Mouse (Mus musculus): ENCODE data around the gene Tbc1d1. TPM values are rescaled to one million over a fixed set of nuclear protein-coding genes. Genes with fewer than 3 reads are reported as not detected.

Tbc1d1 gene
- total RNA-seq, 1 experiment: 31.1 TPM

DNA sequence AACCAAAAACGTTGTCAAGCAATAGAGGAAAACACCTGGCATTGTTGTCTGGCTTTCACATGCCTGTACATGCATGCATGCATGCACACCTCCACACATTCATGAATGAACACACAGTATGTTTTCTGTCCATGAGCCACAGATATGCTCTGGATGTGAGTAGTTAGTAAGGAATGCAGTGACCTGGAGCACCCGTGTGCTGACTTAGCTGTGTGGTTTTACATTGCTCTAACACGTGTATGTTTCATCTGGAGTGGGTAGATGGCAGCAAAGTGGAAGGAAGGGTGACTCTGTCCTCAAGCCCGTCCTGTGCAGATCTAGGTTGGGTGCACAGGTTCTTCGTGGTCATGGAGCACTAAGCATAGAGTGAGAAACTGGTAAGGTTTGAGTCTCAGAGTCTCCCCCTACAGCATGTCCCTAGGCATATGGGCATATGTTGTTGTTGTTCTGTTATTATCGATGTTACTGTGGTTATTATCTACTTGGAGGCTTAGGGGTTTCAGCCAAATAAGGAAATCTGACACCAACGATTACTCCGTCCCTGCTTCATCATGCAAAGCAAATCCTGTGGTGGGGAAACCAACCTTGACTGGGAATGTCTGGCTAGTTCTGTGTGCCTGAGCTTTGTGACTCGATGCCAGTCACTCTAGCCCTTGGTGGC lies 86.8 kb downstream of the Tbc1d1 start:
- in situ Hi-C loops (cut with MboI; ENCODE audit: low sequenced_read_pairs in 2 of 2, unreplicated experiment in 2 of 2): no loop called here
- no peak for DNase-seq (ENCODE audit: low read depth, low spot score)
- H3K9me3 ChIP-seq (ENCODE audit: control insufficient read depth, insufficient read depth, low read depth, low read length): no peaks in the 10 kb centered on the region
- no peak overlapping the region for H3K4me3 ChIP-seq (ENCODE audit: insufficient read depth in 1 of 2, low read depth in 1 of 2, low read length in 2 of 2, poor library complexity in 1 of 2, severe bottlenecking in 1 of 2)
- peaks cover 4 to 17% of the 10 kb centered on the region in 2 experiments for H3K4me1 ChIP-seq (ENCODE audit: control insufficient read depth in 2 of 2, insufficient read depth in 2 of 2, low read length in 2 of 2, poor library complexity in 1 of 2)
- no peak for TF ChIP-seq CHD2 (IDR thresholded peaks at IDR 0.05; ENCODE audit: low read depth, low read length)
- TF ChIP-seq ZC3H11A (IDR thresholded peaks at IDR 0.05; ENCODE audit: borderline replicate concordance, low read depth, low read length): no peak
- no peak for TF ChIP-seq HCFC1 (IDR thresholded peaks at IDR 0.05; ENCODE audit: borderline replicate concordance, insufficient read depth, low read length)
- TF ChIP-seq MAFK (IDR thresholded peaks at IDR 0.05; ENCODE audit: insufficient read depth, low read depth, low read length): no peak
- no peak for TF ChIP-seq ZNF384 (IDR thresholded peaks at IDR 0.05; ENCODE audit: low read depth, low read length)
- no peaks in the 10 kb centered on the region for H3K36me3 ChIP-seq (ENCODE audit: control insufficient read depth, insufficient read depth, low read length, poor library complexity, severe bottlenecking)
- no peak overlapping the region for H3K27ac ChIP-seq (ENCODE audit: insufficient read depth, low read depth, low read length, poor library complexity, severe bottlenecking)
- no peak overlapping the region for H3K9ac ChIP-seq (ENCODE audit: insufficient read depth, low read depth, low read length, poor library complexity, severe bottlenecking)

DNA sequence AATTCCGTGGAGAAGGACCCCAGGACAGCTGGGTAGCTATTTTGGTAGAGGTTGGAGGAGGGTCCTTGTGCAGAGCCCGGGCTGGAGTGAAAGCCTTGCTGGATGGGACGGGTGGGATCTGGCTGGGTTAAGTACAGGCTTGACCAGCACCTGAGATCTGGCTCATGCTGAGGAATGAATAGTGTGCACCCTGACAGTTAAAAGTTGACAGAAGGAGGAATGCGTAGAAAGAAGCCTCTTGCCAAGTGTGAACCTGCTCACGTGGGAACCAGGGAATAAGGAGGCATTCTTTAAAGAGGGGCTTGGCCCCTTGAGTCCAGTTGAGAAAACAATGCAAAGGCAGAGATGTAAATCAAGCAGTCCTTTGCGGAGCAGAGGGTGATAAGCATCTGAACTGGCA lies 87.6 kb downstream of the Tbc1d1 start:
- no peaks in the 10 kb centered on the region for H3K36me3 ChIP-seq (ENCODE audit: control insufficient read depth, insufficient read depth, low read length, poor library complexity, severe bottlenecking)
- DNase-seq (ENCODE audit: low read depth, low spot score): no peak
- no peak overlapping the region for H3K27ac ChIP-seq (ENCODE audit: insufficient read depth, low read depth, low read length, poor library complexity, severe bottlenecking)
- in situ Hi-C loops (cut with MboI; ENCODE audit: low sequenced_read_pairs in 2 of 2, unreplicated experiment in 2 of 2): no loop called here
- TF ChIP-seq ZC3H11A (IDR thresholded peaks at IDR 0.05; ENCODE audit: borderline replicate concordance, low read depth, low read length): no peak
- TF ChIP-seq ZNF384 (IDR thresholded peaks at IDR 0.05; ENCODE audit: low read depth, low read length): no peak
- TF ChIP-seq HCFC1 (IDR thresholded peaks at IDR 0.05; ENCODE audit: borderline replicate concordance, insufficient read depth, low read length): no peak
- TF ChIP-seq MAFK (IDR thresholded peaks at IDR 0.05; ENCODE audit: insufficient read depth, low read depth, low read length): no peak
- TF ChIP-seq CHD2 (IDR thresholded peaks at IDR 0.05; ENCODE audit: low read depth, low read length): no peak
- H3K4me1 ChIP-seq (ENCODE audit: control insufficient read depth in 2 of 2, insufficient read depth in 2 of 2, low read length in 2 of 2, poor library complexity in 1 of 2): peaks cover 4 to 17% of the 10 kb centered on the region in 2 experiments; a peak in 3 of 4 replicates
- H3K9me3 ChIP-seq (ENCODE audit: control insufficient read depth, insufficient read depth, low read depth, low read length): no peaks in the 10 kb centered on the region
- H3K9ac ChIP-seq (ENCODE audit: insufficient read depth, low read depth, low read length, poor library complexity, severe bottlenecking): no peak overlapping the region
- no peak overlapping the region for H3K4me3 ChIP-seq (ENCODE audit: insufficient read depth in 1 of 2, low read depth in 1 of 2, low read length in 2 of 2, poor library complexity in 1 of 2, severe bottlenecking in 1 of 2)

DNA sequence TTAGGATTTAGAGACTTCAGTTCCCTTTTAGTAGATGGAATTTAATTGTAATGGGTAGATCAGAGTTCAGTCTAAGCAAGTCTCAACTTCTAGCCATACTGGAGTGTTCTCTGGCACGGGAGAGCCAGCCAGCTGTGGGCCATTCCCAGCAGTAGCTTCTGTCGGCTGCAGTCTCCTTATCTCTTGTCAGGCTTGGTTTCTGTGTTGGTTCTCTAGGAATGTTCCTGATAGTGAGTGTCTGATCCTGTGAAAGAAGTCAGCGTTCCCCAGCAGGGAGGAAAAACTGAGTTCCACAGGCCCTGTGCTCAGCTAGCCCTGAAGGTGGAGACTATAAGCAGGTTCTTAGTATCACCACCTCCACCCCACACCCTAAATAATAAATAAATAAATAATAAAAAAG lies 88.2 kb downstream of the Tbc1d1 start:
- Histone ChIP-seq H3K4me1 (ENCODE audit: control insufficient read depth in 2 of 2, insufficient read depth in 2 of 2, low read length in 2 of 2, poor library complexity in 1 of 2) (peaks cover 4 to 17% of the 10 kb centered on the region in 2 experiments; a peak in 3 of 4 replicates), H3K9me3 (ENCODE audit: control insufficient read depth, insufficient read depth, low read depth, low read length) (no peaks in the 10 kb centered on the region), H3K27ac (ENCODE audit: insufficient read depth, low read depth, low read length, poor library complexity, severe bottlenecking) (no peak overlapping the region), H3K4me3 (ENCODE audit: insufficient read depth in 1 of 2, low read depth in 1 of 2, low read length in 2 of 2, poor library complexity in 1 of 2, severe bottlenecking in 1 of 2) (no peak overlapping the region), H3K36me3 (ENCODE audit: control insufficient read depth, insufficient read depth, low read length, poor library complexity, severe bottlenecking) (no peaks in the 10 kb centered on the region), H3K9ac (ENCODE audit: insufficient read depth, low read depth, low read length, poor library complexity, severe bottlenecking) (no peak overlapping the region)
- no peak for DNase-seq (ENCODE audit: low read depth, low spot score)
- in situ Hi-C loops (cut with MboI; ENCODE audit: low sequenced_read_pairs in 2 of 2, unreplicated experiment in 2 of 2): no loop called here
- no peak for TF ChIP-seq CHD2 (IDR thresholded peaks at IDR 0.05; ENCODE audit: low read depth, low read length)
- TF ChIP-seq MAFK (IDR thresholded peaks at IDR 0.05; ENCODE audit: insufficient read depth, low read depth, low read length): no peak
- TF ChIP-seq HCFC1 (IDR thresholded peaks at IDR 0.05; ENCODE audit: borderline replicate concordance, insufficient read depth, low read length): no peak
- TF ChIP-seq ZC3H11A (IDR thresholded peaks at IDR 0.05; ENCODE audit: borderline replicate concordance, low read depth, low read length): no peak
- TF ChIP-seq ZNF384 (IDR thresholded peaks at IDR 0.05; ENCODE audit: low read depth, low read length): no peak

DNA sequence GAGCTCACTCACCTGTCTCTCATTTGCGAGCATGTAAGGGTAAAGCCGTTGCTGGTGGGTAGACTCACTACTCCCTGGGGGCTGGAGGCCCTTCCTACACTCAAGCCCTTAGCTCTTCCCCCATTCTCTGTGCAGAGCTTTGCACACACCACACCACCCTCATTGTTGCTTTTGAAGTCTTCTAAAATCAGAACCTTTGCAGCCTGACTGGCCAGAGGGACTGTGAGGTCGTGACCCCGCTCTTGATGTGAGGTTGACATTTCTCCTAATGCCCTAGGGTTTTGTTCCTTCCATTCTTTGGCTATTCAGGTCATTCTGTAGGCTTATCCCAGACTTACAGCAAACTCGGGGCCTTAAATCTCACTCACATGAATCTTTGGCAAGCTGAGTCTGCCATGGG lies 88.6 kb downstream of the Tbc1d1 start:
- Histone ChIP-seq H3K4me1 (ENCODE audit: control insufficient read depth in 2 of 2, insufficient read depth in 2 of 2, low read length in 2 of 2, poor library complexity in 1 of 2) (peaks cover 4 to 17% of the 10 kb centered on the region in 2 experiments; a peak in 3 of 4 replicates), H3K27ac (ENCODE audit: insufficient read depth, low read depth, low read length, poor library complexity, severe bottlenecking) (no peak overlapping the region), H3K9me3 (ENCODE audit: control insufficient read depth, insufficient read depth, low read depth, low read length) (no peaks in the 10 kb centered on the region), H3K36me3 (ENCODE audit: control insufficient read depth, insufficient read depth, low read length, poor library complexity, severe bottlenecking) (no peaks in the 10 kb centered on the region), H3K9ac (ENCODE audit: insufficient read depth, low read depth, low read length, poor library complexity, severe bottlenecking) (no peak overlapping the region), H3K4me3 (ENCODE audit: insufficient read depth in 1 of 2, low read depth in 1 of 2, low read length in 2 of 2, poor library complexity in 1 of 2, severe bottlenecking in 1 of 2) (no peak overlapping the region)
- no peak for DNase-seq (ENCODE audit: low read depth, low spot score)
- in situ Hi-C loops (cut with MboI; ENCODE audit: low sequenced_read_pairs in 2 of 2, unreplicated experiment in 2 of 2): no loop called here
- TF ChIP-seq MAFK (IDR thresholded peaks at IDR 0.05; ENCODE audit: insufficient read depth, low read depth, low read length) (no peak), CHD2 (IDR thresholded peaks at IDR 0.05; ENCODE audit: low read depth, low read length) (no peak), ZNF384 (IDR thresholded peaks at IDR 0.05; ENCODE audit: low read depth, low read length) (no peak), HCFC1 (IDR thresholded peaks at IDR 0.05; ENCODE audit: borderline replicate concordance, insufficient read depth, low read length) (no peak), ZC3H11A (IDR thresholded peaks at IDR 0.05; ENCODE audit: borderline replicate concordance, low read depth, low read length) (no peak)

Data from ES-E14 (cell line).